Mouse (Mus musculus) T-helper 1 cell (primary cell): ENCODE results near the gene Gm17416.

Experiments
- in situ Hi-C: fragments of 300-600 bp; cut with MboI, MseI; formaldehyde crosslinking; loops from one replicate; pipeline ENCODE4 v1.15.1; 2025; ENCODE audit warnings: high pct_unique_total_duplicates

The Gm17416 gene

DNA sequence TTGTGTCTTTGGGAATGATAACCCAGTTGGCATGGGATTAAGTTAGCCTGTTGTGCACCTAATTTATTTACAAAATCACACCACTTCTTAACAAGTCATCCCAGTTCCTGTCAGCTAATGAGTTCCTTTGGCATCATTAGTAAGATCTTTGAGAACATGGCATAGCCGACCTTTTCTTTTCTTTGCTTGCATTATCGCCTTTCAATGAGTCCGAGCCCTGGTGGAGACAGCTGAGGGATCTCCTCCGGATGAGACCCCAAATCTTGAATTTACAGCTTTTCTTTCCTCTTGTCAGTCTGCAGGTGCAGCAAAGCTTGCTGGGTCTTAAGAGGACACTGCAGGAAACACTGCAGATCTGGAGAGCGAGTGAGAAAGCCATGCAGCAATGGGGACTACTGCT is at the start of gene Gm17416:
Gene Gm17416 (plus strand): TSS at position 301 of the 400 bp plus-strand sequence.
- in situ Hi-C loops, result no loop called here

DNA sequence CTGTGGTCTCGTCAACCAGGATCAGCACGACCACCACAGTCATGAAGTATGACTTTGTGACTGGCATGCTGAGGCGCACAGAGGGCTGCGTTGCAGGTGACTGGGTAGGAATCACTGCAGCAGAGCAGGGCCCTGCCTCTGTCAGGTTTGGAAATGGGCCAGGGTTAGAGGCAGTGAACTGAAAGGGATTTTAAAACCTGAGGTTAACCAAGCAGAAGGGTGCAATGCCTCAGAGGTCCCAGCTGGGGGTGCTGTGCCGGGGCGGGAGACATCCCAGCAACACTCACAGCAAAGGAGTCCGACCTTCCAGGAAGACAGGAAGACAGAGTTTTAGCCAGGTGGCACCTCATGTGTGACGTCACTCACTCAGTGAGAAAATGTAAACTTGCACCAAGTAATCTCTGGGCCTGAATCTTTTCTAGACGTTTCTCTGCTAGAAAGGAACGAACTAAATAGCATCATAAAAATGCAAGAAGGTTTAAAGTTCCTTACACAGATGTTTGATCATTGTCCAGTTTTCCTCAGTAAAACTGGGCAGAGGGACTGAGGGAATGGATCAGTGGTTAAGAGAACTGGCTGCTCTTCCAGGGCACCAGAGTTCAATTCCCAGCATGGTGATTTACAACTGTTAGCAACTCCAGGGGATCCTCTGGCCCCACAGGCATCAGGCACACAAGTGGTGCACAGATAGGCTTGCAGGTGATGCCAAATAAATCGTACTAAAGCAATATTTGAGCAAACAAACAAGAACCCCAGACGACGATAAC is 29.0 kb upstream of the Gm17416 start, which contains the start of gene Defb29:
Gene Defb29 (minus strand): TSS at position 155 of the 767 bp plus-strand sequence.
- in situ Hi-C loops, result no loop called here

GRCm38 (mm10) chr2:152541979-152542378 is 27.2 kb upstream of the Gm17416 start:
- in situ Hi-C loops, result no loop called here

DNA sequence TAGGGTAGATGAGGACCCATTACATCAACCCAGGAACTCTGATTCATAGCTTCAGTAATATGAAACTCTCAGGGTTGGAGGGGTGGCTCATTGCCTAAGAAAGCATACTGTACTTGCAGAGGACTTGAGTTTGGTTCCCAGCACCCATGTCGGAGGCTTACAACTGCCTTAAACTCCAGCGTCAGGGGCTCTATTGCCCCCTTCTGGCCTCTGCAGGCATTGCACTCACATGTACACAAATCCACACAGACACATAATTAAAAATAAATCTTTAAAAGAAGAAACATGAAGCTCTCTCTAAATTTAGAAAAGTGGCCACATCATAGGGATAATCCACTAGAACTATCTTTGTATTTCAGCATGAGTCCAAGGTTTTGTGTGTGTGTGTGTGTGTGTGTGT is 26.2 kb upstream of the Gm17416 start:
- in situ Hi-C loops, result no loop called here

- in situ Hi-C loops, result no loop called here
These were observed 25.7 kb upstream of the Gm17416 start for GRCm38 (mm10) chr2:152543478-152543877.

DNA sequence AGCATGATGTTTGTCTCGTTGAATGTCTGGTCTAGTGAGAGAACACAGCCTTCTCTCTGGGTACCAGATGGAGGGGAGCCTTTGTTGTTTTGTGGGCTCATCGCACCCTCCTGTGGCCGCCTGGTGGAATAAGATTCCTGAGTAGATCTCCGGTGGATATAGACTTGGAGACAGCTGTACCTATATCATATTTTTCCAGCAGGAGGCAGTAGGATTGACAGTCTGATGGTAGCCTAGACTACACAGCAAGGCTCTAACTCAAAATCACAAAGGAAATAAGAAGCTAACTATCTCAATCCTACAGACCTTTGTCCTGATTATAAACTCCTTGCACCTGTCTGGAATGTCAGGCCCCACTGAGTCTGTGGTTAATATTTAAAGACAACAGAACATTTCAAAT is 24.4 kb upstream of the Gm17416 start:
- in situ Hi-C loops, result no loop called here

DNA sequence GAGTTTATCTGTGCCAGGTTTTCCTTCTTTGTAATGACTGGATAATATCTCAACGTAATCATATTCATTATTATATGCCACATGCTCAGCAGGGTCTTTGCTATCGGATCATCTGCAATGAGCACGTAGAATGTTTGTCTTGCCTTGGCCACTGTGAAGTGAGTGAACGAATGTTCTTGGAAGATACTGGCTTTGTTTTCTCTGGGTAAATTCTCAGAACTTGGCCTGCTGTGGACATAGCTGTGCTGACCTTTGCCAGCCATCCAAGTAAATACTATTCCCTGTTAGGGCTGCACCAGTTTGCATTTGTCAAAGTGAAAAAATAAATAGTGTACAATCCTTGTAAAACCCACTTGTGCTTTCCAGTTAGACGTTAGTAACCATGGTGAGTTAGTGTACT is 21.0 kb upstream of the Gm17416 start:
- in situ Hi-C loops, result no loop called here

DNA sequence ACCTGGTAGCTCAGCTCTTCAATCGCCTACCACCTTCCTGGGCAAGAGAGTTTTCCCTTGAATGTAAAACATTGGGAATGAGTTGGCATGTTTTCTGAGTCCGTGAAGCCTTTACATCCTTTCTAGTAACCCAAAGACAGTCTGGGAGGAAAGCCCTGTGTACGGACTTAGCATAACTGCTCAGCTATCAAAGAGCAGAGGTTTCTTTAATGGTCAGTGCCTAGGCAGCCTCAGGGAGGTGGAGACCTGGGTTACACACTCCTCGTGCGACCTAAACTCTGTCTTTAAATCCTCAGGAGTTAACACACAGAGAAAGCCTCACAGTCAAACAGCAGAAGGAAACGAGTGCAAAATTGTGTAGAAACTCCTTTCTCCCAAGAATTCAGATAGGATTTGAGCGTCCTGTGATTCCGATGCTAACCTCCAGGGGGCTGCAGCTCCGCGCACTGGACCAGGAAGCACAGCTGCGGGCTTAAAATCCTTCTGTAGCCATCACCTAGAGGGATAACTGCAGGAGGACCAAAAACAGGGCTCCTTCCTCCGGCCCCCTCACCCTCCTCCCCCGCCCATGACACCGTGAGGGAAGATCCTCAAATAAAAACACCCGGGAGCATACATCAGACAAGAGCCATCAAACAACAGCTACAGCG is 15.2 kb upstream of the Gm17416 start:
- in situ Hi-C loops, result loop anchor here (5.0 kb wide), 1 partner anchor 107 kb away; no protein-coding TSS in a partner anchor

DNA sequence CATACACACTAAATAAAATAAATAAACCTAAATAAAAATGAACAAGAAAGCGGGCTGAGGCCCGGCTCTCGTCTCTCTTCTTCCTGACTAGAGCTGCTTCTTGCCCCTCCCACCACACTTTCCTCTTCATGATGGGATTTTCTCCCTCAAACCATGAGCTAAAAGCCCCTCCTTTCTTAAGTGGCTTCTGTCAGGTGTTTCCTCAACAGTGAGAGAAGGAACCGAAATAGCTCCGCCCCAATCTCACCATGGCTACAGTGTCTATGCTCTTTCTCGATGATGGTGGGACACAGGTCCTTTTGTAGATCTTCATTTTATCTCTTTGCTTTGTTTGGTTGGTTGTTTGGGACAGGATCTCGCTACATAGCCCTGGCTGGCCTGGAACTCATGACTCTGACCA is 12.5 kb upstream of the Gm17416 start:
- in situ Hi-C loops, result no loop called here

- in situ Hi-C loops, result no loop called here
These were observed 743 bp downstream of the Gm17416 start for GRCm38 (mm10) chr2:152569881-152570280.

DNA sequence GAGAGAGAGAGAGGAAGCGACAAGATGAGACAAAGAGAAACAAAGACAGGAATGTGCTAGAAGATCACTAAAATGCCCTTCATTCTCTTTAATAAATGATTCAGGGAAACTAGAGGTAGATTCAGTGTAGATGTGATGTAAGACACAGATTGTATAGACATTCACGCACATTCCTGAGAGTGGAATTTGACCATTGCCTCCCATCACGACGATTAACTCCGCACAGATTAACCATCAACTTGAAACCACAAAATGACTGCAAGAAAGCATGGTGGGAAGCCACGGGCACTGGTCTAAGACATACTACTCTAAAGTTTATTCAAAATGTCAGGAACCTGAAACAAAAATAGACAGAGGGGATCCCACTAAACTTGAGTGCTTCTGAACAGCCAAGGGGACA is 1.2 kb downstream of the Gm17416 start:
- in situ Hi-C loops, result no loop called here

DNA sequence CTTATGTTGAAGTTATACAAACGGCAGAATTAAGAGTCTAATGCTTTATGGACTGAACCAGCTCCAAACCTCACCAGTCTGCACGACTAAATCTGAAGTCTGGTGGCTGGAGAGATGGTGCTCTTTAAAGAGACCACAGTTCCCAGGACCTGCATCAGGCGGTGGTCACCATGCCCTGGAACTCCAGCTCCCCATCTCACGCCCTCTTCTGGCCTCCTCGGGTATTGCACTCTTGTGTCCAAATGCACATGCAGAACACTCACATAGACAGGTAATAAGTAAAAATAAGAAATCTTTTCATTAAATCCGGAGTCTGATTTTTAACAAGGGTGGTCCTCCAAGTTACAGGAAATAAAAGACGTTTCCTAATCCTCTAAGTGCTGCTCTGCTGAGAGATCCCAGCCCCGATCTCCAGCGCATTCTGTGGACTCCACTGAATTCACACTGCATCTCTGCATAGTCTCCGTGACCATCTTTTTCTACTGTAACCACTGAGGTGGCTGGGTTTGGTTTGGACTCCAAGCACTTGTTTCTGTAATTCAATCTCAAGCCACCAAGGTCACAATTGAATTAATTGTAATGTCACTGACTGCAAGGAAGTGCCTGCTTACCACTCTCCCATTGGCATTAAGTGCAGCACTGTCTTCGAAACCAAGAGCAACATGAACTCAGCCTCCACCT is 3.1 kb downstream of the Gm17416 start, which contains the start of gene Defb21:
Gene Defb21 (plus strand): TSS at position 631 of the 681 bp plus-strand sequence.
- in situ Hi-C loops, result no loop called here

- in situ Hi-C loops, result no loop called here
These were observed 4.3 kb downstream of the Gm17416 start for GRCm38 (mm10) chr2:152573484-152573883.

DNA sequence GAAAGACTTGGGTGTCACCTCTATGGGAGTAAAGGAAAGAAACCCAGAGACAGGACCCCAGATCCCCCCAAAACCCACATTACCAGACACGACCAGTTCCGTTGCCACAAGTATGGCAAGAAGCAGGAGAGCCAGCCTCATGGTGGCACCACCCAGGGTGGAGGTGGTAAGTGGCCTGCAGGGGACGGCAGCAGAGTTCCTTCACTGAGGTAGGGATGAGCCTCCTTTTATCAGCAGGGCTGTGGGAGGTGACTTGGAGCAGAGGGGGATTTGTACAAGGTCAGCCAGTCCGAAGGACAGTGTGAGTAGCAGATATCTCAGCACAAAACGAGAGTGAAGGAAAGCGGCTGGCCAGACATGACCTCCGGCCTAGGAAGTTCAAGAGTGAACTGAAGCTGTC is 11.0 kb downstream of the Gm17416 start, which contains the start of gene Defb19:
Gene Defb19 (minus strand): TSS at position 206 of the 400 bp plus-strand sequence.
- in situ Hi-C loops, result no loop called here

- in situ Hi-C loops, result no loop called here
These were observed 11.5 kb downstream of the Gm17416 start for GRCm38 (mm10) chr2:152580612-152581011.

GRCm38 (mm10) chr2:152586926-152587560 is 17.9 kb downstream of the Gm17416 start:
- in situ Hi-C loops, result no loop called here

DNA sequence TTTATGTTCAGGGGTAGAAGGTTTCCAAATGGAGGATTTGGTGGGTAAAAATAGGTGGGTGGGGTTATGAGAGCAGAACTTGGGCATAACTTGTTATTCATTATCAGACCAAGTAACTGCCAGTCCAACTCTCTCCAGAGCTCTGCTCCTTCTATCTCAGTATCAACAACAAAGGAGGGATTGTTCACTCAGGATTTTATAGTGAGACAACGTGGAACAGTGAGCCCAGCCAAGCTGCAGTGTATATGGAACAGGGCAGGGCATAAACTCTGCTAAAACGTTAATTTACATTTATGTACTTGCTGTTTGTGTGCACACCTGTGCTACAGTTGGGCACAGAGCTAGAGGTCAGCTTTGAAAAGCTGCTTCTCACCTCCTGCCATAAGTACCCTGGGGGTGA is 19.3 kb downstream of the Gm17416 start:
- in situ Hi-C loops, result no loop called here

DNA sequence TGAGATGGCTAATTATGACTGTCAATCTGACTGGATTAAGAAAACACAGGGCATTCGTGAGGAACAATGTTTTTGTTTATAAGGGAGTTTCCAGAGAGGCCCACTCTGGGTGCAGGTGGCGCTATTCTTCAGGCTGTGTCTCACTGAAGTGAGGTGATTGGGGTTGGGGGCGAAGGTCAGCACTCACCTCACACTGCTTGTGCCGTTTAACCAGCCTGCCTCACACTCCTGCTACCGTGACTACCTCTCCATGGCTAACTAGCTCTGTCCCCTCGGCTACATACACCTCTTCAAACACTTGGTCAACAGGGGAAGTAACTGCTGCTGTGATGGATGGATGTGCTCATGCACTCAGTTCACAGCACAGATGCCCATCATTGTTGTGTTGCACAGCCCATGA is 19.9 kb downstream of the Gm17416 start:
- in situ Hi-C loops, result no loop called here

GRCm38 (mm10) chr2:152599299-152599698 is 30.2 kb downstream of the Gm17416 start, which contains the start of gene Defb45:
Gene Defb45, minus strand, starts transcription at chr2:152599399.
- in situ Hi-C loops, result no loop called here

GRCm38 (mm10) chr2:152600076-152600475 is 30.9 kb downstream of the Gm17416 start:
- in situ Hi-C loops, result no loop called here

DNA sequence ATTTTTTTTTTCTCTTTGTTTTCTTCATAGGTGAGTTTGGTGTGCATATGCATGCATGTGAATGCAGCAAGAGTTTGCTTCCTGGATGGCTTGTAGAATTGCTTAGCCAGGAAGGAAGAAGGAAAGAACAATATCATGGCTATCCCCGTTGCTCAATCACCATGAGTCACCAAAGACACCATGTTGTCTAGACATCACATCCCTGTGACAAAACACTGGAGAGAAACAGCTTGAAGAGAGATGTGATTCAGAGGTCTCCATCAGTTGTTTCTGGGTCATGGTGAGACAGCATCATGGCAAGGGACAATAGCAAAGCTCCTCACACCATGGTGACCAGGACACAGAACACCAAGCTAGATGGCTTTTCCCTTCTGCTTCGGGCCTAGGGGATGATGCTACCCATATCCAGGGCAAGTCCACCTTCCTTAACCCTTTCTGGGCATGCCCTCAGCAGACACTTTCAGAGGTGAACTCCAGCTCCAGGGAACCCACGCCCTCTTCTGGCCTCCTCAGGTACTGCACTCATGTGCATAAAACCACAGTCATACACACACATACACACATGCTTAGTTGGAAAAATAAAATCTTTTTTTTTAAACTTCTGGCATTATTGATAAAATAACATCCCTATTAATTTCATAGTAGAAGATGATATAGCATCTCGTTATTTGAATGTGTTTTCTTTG is 32.3 kb downstream of the Gm17416 start:
- in situ Hi-C loops, result no loop called here
